Mouse (Mus musculus): ENCODE results near the gene Hoxd4.

Gene Hoxd4

GRCm38 (mm10) chr2:74762522-74763244 is 51.0 kb downstream of the Hoxd4 start, which contains the start of gene Hoxd1:
TSS of gene Hoxd1 (plus strand) at chr2:74762980.
- in situ Hi-C loops (cut with MboI, MseI) = no loop called here

GRCm38 (mm10) chr2:74763245-74763735 is 51.6 kb downstream of the Hoxd4 start:
- in situ Hi-C loops (cut with MboI, MseI) = no loop called here

- in situ Hi-C loops (cut with MboI, MseI) = no loop called here
These were observed 52.2 kb downstream of the Hoxd4 start for GRCm38 (mm10) chr2:74763976-74764375.

GRCm38 (mm10) chr2:74774359-74774758 is 62.6 kb downstream of the Hoxd4 start:
- in situ Hi-C loops (cut with MboI, MseI) = no loop called here

GRCm38 (mm10) chr2:74777536-74778275 is 66.0 kb downstream of the Hoxd4 start:
- in situ Hi-C loops (cut with MboI, MseI) = no loop called here
